Mouse (Mus musculus): ENCODE measurements around the gene Iqcf3.

Gene Iqcf3

DNA sequence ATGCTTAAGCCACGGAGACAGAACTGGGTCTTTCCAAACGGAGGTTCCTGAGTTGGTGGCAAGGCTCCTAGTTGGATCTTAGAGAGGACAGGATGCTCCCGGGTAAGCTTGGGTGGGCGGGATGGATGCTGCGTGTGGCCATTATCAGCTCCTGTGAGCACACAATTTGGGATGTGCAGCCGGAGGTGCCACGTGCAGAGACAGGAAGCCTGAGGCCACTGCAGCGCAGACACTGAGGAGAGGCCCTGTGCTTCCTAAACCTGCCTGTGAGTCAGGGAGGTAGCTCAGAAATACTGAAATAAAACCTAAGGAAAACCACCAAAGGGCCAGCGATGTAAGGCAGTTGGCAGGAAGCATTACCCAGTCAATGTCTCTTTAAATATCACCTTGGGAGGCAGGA is 91.7 kb downstream of the Iqcf3 start:
- DNase-seq, result no peak

DNA sequence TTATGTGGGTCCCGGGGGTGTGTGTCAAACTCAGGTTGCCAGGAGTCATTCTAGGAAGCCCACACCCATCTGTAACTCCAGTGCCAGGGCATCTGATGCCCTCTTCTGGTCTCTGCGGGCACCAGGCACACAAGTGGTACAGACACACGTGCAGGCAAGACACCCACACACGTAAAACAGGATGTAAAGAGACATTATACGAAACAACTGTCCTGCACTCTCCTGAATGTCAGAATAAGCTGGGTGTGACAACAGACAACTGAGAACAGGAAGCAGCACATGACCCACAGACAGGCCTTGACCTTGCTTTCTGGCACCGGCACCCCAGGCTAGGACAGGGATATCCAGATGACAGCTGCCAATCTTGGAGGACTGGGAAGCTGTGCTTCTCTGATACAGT is 92.1 kb downstream of the Iqcf3 start:
- DNase-seq, result peak; percentile 48

DNA sequence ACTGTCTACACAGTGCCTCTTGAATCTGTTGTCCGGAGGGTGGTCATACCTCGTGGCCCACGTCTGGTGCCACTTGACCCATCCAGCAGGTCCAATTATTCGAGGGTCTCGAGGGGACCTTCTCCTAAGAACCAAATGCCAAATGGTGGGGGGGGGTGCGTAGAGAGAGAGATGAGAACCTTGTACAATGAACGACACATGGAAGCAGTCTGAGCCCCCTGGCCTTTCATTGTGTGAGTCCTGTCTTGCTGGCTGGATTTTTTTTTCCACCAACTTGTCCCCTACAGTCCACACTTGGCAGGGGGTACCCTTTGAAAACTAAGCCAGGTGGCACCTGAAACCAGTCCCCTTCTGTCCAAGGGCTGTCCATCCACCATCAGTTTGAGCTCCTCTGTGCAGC is 93.7 kb downstream of the Iqcf3 start:
- peak; percentile 55 for DNase-seq

DNA sequence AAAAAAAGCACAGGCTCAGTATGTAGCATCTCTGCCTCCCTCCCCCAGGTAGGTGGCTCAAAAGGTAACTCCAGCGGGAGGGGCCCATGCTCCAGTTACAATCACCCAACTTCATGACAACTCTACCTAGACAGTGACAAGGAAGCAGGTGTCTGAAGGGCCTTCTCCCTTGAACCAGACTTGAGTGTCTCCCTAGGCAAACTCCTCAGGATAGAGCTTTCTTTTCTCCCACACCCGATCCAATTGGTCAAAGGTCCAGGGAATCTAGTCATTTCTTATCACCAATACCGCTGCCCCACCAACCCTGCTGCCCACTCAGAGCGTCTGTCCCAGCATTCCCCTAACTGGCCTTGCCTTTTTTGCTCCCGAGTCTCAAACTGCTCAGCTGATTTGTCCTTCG is 94.7 kb downstream of the Iqcf3 start:
- DNase-seq, result peak; percentile 60

DNA sequence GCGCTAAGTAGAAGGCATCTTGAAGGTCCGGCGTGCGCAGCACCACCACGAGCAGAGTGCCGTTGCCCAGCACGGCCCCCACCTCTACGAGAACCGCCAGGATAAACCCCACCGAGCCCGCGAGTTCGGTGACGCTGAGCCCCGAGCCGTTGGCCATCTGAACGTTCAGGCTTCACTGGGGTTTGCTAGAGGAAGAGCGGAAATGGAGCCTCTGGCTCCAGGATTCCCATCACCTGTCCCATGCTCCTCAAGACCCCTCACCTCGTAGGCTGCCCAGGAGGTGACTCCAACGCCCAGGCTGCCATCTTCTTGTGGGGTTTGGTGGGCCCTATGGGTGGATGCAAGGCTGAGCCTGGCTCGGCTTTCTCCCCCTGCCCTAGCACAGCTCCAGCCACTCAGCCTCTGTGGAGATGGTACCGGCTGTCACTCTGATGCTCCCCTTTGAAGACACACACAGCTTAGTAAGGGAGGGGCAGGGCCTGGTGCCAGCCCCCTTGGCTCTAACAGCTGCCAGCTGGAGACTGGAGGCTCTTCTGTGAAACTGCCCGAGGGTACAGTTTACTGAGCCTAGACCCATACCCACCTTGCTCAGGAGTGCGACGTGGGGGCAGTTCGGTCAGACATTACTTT is 95.7 kb downstream of the Iqcf3 start, which contains the start of gene Gpr62:
Gene Gpr62, minus strand, starts transcription at position 368 of the 630 bp plus-strand sequence.
- DNase-seq, result peak; percentile 92

DNA sequence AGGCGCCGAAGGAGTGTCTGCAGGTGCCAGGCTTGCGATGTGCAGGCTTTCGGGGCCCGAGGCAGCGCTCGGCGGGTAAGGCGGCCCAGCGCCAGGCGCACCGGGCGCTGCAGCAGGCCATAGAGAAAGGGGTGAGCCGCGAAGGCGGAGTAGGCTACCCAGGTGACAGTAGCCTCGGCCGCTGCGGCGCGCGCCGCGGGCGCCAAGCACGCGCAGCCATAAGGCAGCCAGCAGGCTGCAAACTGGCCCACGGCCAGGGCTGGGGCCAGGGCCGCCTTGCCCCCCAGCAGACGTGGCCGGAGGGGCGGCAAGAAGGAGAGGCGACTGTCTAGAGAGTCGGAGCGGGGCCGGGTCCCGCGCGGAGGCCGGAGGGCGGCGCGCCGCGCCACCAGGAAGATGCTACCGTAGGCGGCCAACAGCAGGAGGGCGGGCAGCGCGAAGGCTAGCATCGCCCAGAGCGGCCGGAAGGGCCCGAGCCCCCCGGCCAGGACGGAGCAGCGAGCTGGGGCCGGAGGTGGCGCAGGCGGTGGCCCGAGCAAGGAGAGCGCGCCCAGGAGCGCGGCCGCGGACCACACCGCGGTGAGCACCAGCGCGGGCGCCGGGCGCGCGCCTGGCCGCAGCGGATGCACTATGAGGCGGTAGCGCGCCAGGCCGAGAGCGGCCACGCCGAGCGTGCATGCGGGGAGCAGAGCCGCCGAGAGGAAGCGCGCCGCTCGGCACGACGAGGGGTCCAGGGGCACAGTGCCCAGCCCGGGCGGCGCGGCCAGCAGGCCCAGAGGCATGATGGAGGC is 96.5 kb downstream of the Iqcf3 start:
- peak; percentile 91 for DNase-seq

DNA sequence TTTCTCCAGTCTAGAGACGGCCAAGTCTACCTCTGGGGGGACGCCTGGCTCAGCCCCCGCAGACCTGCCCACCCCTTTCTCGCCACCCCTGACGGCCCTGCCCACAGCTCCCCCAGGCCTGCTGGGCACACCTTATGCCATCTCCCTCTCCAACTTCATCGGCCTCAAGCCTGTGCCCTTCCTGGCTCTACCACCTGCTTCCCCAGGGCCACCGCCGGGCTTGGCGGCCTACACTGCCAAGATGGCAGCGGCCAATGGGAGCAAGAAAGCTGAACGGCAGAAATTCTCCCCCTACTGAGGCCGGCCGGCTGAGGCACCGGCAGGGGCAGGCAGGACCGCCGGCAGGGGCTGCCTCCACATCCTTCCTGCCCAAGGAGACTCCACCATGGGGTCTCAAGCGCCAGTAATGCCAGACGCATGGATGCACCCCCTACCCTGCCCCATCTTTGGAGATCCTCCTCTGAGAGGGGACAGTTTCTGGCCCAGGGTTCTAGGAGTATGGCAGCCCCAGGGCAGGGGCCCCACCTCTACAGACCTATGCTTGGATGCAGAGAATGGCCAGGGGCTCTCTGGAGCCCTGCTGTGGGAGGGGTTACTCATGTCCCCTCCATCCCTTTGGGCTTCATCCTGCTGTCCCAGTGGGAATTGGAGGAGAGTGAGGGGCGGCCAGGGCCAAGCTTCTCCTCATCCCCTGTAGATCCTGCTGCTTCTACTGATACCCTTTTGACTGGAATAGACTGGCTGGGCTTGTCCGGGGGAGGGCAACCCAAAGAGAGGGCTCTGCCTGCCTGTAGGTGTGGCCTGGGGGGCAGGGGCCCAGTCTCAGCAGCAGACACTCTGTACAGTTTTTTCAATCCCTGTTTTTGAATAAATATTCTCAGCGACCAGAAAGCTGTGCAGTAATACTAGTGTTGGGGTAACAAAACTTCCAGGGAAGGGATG is 98.0 kb downstream of the Iqcf3 start:
- DNase-seq, result peak; percentile 92

DNA sequence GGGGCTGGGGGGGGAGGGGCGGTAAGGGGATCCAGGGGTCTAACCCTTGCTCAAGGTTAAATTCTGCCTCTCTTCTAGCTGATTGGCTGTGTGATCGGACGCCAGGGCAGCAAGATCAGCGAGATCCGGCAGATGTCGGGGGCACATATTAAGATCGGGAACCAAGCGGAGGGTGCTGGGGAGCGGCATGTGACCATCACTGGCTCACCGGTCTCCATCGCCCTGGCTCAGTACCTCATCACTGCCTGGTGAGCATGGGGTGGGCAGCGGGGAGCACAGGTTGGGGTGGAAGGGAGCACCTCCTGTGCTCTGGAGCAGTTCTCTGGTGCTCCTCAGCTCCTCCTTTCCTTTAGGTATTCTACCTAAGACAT is 99.0 kb downstream of the Iqcf3 start:
- DNase-seq, result no peak

DNA sequence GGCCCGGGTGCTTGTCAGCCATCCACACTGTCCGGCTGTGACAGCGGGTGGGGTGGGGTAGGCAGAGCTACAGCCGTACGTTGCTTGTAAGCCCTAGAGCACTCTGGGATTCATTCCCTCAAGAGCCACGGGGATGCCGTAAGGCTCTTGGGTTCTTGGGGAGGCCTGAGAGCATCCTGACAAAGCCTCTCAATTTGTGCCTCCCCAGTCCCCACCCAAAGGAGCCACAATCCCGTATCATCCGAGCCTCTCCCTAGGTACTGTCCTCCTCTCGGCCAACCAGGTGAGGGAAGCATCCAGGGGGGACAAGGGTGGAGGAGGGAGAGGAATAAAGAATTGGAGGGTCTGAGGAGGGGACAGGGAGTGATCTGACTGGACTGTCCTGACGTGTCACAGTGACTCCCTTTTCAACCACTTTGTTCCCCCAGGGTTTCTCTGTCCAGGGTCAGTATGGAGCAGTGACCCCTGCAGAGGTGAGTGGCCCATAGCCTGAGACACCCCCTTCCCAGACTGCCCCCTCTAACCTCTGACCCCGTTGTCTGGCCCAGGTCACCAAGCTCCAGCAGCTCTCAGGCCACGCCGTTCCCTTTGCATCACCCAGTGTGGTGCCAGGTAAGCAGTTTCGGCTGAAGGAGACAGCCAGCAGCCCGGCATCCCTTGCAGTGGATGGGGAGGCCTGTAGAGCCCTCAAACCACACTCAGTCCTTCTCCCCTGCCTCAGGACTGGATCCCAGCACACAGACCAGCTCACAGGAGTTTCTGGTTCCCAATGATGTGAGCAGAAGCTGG is 99.6 kb downstream of the Iqcf3 start:
- DNase-seq, result peak; percentile 72

DNA sequence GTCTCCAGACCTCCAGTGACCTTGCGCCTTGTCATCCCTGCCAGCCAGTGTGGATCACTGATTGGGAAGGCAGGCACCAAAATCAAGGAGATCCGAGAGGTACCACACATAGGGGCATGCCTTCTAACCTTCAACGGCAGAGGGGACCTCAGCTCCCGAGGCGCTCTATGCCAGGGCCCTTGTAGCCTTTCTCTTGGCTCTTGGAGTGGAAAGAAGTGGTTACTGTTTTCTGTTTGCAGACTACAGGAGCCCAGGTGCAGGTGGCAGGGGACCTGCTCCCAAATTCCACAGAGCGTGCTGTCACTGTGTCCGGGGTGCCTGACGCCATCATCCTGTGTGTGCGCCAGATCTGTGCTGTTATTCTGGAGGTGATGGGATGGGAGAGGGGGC is 100.4 kb downstream of the Iqcf3 start:
- DNase-seq, result peak; percentile 74

DNA sequence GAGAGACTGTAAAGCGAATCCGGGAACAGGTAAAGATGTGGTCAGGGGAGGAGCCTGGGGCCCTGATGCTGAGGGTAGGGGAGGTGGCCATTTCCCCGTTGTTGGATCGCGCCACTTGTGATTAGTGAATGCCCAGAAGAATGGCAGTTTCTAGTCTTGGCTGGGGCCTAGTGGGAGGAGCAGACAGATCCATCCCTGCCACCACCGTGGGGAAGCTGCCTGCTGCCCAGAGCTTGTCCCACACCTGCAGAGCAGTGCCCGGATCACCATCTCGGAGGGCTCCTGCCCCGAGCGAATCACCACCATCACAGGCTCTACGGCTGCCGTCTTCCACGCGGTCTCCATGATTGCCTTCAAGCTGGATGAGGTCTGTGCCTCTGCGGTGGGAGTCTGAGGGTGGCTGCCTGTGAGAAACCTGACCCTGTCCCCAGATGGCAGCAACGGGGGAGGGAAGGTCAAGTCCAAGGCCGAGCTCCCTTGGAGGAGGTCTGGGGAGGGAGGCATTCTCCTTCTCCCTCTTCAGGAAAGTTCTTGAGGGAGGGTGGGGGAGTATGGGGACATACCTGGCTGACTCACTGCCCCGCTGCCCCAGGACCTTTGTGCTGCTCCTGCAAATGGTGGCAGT is 100.9 kb downstream of the Iqcf3 start:
- peak; percentile 87 for DNase-seq

DNA sequence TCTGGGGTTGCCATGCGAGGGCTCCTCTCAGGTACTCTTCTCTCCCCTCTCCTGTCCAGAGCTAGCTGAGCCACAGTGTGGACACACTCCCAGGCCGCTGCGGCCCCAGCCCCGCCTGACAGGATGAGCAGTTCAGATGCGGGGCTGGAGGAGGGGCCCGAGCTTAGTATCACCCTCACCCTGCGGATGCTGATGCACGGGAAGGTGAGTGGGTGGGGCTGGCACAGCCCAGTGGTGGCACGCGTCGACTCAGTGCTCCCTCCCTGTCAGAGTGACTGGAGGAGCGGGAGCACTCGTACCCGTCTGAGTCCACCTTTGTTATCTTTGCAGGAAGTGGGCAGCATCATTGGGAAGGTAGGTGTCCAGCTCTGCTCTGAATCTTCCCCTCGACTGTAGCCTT is 101.5 kb downstream of the Iqcf3 start:
- DNase-seq, result peak; percentile 76

DNA sequence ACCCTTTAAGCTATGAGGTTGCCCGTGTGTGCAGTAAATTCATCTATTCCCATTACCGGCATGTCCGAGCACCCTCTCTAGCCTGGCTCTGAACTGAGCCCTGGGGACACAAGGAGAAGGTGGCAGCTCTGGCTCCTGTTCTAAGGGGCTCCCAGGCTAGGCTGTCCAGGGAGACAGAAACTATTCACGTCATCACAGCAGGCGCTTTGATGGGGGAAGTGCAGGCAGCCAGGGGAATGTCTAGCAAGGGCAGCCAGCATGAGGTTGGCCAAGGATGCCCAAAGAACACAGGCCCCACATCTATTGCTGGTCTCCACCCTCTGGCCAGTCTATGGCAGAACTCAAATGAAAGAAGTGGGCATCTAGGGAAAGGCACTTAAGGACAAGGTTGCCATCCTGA is 103.5 kb downstream of the Iqcf3 start:
- DNase-seq, result no peak

DNA sequence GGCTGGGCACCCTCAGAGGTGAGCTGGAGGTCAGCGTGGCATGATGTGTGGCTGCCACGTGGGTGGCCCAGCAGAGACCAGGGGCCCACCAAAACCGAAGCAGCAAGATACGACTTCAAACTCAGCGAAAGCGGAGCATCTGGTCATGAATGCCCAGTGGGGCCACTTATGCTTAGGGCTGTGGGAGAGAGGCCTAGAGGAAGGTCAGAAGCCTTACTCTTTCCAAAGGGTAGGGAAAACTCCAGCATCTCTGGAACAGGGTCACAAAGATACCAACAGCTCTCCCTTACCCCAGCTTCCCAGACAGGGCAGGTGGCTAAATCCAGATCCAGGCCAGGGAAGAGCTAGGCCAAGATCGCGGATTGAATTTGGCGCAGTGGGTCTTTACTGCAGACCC is 104.3 kb downstream of the Iqcf3 start:
- DNase-seq, result no peak

DNA sequence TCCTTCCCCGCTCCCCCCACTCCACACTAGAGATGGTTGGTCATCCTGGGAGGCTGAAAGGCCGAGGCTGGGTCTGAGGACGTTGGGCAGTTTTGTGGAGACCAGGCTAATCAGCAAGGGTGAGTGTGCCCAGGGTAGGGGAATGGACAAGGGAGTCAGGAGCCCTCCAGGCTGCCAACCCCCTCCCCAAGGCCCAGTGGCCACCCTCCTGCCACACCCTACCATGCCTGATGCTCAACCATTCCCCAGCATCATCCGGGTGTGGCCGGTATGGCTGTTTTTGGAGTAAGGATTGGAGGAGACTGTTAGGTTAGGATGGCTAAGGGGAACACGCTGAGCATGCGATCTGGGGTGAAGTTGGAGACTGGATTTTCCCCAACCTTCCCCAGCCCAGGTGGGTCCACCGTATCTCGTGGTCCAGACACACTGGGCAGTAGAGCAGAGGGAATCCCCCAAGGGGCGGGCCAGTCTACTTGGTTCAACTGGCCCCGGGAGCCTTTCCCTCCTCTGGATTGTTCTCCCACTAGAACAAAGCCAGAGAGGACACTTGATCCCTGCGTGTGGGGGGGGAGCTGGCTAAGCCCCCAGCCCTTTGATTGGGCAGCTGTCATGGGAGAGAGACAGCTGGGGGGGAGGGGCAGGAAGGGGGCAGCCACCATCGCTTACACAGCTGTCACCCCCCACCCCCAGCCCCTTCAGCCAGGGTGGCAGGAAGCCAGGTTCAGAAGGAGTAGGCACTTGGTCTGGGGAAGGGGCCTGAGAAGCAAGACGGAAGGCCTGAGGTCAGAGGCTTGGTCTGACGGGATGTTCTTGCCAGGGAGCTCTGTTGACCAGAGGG is 104.9 kb downstream of the Iqcf3 start:
- DNase-seq, result peak; percentile 65

DNA sequence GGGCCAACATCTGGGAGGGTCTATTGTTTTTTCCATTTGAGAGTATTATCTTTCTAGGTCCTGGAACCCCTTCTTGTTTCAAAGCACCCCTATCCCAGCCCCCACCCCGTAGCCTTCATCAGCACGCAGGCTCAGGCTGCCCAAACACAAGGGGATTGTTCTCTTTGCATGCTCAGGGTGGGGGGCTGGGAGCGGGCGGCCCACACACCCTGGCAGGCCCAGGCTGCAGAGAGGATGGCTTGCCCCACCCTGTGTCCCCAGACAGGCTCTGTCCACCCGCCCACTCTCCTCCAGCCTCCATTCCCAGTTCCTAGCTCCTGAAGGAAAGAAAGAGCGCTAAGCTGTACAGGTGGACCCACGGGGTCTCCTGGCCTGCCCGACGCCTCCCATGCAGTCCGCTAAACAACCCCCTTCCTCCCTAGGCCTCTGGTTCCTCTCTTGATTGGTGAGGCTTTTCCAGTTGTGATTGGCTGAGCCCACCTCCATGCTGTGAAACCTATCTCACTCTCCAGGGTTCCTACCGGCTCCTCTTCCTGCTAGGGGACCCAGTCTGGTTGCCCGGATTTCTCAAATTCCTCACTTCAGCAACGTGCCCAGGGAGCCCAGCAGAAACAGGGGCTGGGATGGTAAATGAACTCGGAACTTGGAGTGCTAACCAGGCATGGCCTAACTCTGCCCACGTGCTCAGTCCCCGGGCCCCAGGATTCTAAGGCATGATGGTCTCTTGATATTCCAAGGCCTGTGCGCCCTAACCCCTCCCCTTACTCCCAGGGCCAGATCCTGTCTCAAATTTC is 106.3 kb downstream of the Iqcf3 start:
- no peak for DNase-seq

DNA sequence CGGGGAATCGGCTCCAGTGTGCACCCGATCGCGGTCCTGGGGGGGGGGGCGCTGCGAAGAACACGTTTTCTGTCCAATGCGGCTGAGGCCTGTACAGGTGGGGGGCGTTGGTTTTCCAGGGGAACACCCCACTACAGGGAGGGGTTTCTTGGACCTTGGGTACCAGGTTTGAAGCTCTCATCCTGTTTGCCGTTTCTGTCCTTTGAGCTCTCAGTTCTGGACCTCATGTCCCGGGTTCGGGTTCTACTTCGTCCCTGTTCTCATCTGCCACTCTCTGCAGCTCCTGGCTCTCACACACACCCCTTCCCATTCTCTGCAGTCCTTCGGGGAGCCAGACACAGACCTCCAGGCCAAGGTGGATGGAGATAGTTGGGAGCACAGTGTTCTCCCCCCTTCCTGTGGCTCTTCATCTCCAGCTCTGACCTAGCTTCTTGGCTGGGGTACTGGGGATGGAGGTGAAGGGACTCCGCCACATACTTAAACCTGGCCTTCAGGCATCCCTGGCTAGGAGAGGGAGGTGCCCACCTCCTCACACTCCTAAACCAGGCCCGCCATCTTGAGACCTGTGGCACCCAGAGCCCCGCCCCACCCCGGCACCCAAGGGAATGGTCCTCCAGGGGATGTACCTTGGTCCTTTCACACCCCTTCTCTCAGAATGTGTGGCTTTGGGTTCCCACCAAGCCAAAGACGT is 107.2 kb downstream of the Iqcf3 start:
- DNase-seq, result peak; percentile 74

DNA sequence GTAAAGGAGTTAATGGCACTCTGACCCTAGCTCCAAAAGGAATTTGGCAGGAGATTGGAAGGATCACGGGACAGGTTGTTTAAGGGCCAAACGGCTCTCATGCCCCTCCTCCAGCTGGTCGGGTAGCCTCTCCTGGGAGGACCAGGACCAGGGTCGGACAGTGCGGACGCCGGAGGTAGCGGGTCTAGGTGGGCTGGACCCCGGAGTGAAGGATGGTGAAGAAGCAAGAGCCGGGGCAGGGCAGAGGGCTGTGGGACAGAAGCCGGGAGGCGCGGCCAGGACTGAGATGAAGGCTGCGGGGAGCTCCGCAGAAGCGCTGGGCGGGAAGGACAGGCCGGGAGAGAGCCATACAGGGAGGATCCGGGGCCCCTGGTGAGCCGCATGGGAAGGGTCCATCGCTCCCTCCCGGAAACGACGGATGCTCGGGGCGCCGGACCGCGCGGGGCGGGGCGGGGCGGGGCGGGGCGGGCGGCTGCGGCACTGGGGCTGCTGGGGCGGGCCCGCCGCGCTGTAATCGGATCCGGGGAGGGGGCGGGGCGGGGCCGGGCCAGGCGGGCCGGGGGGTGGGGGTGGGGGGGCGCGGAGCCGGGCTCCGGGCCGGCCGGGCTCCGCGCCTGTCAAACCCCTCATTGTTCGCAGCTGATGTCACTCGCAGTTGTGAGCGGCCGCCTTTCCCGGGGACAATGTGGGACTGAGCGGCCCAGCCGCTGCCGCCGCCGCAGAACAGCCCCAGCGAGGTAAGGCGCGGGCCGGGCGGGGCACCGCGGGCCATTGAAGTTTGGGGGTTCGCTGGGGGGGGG is 108.0 kb downstream of the Iqcf3 start, which contains the start of gene Pcbp4:
Gene Pcbp4, plus strand, starts transcription at position 21 of the 800 bp plus-strand sequence.
- DNase-seq, result peak; percentile 84

Data from cerebellum, adult 9-10 months (tissue).